Mouse (Mus musculus) neutrophil, adult 5-6 weeks (primary cell): ENCODE results near the gene Ifit1bl1. TPM values are rescaled to one million over a fixed set of nuclear protein-coding genes. Genes with fewer than 3 reads are reported as not detected.

Experiments used
- ATAC-seq: fragments of 151-379, 151-347 bp; 2 replicates; pipeline ENCODE4 v1.8.0; 2017; ENCODE audit warnings: mild to moderate bottlenecking, moderate TSS enrichment; ENCODE audit not compliant: insufficient number of reproducible peaks, poor library complexity, low FRiP score, severe bottlenecking; ENCODE audit errors: extremely low read depth
- total RNA-seq: library from RNA; stranded (forward); fragments of 200-1000 nt; gene quantifications from 2 replicates; pipeline ENCODE4 v1.2.3, GENCODE M21; 2017

Gene Ifit1bl1
- total RNA-seq, 1 experiment from 2014 or later = 41.9 TPM

DNA sequence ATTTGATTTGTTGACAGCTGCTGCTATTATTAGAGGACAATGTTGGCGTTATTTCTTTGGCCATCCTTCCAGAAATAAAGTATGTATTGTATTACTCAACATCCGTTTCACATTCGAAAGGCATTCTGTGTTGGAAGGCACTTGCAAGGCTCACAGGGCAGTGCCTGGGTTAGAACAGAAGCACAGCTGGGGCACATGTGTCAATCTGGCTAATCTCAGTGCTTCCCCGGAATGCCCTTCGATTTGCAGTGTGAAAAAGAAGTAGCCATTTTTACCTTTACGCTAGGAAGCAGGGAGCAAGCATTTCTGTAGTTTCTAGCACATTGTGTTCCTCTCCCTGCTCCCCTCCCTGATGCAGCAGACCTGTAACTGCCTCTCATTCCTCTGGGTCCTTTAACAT lies 48.7 kb downstream of the Ifit1bl1 start:
- no peak for ATAC-seq

DNA sequence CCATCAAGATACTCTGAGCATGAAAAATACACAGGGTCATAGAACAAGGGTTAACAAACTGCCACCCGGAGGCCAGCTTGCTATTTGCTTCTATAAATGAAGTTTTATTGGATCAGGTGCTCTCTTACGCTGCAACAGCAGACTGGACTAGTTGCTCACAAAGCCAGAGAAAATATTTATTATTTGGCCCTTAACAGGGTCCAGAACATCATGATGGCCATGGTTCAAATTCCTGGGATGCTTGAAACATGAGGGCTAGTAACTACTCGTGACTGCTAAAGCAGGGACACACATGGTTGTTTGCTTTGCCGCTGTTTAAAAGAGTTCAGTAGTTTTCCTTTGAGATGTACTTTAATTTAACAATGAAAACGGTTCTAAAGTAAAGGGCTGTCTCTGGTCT lies 49.8 kb downstream of the Ifit1bl1 start:
- no peak for ATAC-seq

DNA sequence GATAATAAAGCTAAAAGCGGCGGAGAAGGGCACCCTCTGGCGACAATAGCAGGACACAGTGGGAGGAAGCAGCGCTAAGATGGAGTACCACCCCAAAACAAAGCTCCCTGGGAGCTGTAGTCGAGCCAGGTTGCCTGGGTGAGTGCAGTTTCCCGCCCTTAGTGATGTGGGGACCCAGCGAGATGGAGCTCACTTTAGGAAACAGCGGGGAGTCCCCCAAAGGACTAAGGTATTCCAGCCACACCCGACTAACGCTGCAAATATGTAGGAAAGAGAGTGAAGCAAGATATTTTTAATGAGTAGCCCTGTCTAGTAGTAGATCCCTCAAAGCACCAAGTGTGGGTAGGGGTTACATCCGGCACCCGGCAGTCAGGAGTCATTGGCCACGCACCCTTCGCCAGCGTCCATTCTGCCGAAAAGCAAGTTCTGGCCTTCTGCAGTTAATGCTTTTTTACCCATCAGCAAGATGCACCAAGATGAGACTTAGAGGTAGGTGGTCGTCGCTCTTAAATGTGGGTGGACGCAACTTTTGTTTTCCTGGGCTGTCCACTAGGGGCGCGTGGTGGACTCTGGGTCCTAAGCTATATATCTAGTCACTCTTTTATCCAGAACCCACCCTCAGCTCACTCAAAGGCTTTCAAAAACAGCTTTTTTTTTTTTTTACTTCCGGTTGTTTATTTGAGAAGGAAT lies 51.1 kb downstream of the Ifit1bl1 start, which contains the start of gene Ifit2:
Gene Ifit2, plus strand, starts transcription at position 161 of the 690 bp plus-strand sequence.
- peak; percentile 84 for ATAC-seq

DNA sequence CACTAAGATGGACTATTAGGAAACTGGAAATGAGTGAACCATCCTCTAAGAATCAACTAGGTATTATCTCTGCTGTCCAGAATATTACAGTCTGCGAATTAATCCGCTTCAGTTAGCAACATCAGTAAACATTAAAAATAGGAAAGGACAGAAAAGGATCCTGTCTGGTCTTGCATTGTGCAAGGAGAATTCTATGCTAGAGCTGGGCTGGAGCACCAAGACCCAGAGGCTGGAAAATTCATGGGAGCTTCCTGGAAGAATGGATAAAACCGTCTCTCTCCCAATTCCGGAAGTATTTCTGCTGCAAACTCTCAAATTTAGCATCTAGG lies 51.6 kb downstream of the Ifit1bl1 start:
- ATAC-seq = no peak

DNA sequence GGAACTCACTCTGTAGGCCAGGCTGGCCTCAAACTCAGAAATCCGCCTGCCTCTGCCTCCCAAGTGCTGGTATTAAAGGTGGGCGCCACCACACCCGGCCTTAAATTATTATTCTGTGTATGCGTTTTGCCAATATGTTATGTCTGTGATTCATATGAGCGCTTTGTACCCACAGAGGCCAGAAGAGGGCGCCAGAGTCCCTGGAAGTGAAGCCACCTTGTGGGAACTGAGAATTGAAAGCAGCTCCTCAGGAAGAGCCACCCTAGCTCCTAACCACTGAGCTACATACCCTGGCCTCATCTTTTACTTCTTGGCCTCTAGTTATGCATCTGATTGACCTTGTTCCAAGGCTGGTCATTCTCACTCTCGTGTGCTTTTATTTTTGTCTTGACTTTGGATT lies 53.8 kb downstream of the Ifit1bl1 start:
- ATAC-seq = peak; percentile 85

DNA sequence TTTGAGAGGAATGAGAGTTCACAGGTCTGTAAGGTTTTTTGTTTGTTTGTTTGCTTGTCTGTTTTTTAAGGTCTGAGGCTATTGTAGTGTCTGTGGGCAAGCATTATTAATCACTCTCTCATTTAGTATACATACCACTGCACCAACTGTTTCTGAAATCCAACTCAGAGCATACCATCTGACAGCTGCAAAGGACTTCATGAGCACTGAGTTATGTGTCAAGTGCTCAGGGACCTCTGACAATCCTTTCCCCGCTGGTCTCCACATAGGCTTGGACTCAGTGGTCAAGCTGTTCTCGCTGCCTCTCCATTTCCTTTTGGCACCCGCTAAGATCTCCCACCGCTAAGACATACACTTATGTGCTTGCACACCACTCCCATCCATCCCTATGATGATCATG lies 55.5 kb downstream of the Ifit1bl1 start:
- no peak for ATAC-seq

Other genes with a start within 250 kb of the Ifit1bl1 start
- not detected in 2 replicates for gene Ch25h, start 126.8 kb downstream of the Ifit1bl1 start, total RNA-seq
- 36.2 and 41.1 TPM in 2 replicates for gene Lipa, start 74.5 kb downstream of the Ifit1bl1 start, total RNA-seq
- 27.8 and 32.2 TPM in 2 replicates for gene Ifit2, start 51.3 kb downstream of the Ifit1bl1 start, total RNA-seq
- 102 and 104 TPM in 2 replicates for gene Ifit3, start 18.4 kb downstream of the Ifit1bl1 start, total RNA-seq
- gene Ifit3b, start 6.0 kb upstream of the Ifit1bl1 start, total RNA-seq = 46.0 and 50.7 TPM in 2 replicates
- gene Ifit1bl2, start 38.8 kb upstream of the Ifit1bl1 start, total RNA-seq = 24.3 and 27.7 TPM in 2 replicates
- gene Ifit1, start 38.9 kb upstream of the Ifit1bl1 start, total RNA-seq = 36.0 and 37.7 TPM in 2 replicates
- 0.61 TPM in 1 of 2 replicates, not detected in the other for gene Slc16a12, start 145.3 kb upstream of the Ifit1bl1 start, total RNA-seq